Comparison of ENCODE assay signal across 6 mouse cellular contexts in the genomic region with DNA sequence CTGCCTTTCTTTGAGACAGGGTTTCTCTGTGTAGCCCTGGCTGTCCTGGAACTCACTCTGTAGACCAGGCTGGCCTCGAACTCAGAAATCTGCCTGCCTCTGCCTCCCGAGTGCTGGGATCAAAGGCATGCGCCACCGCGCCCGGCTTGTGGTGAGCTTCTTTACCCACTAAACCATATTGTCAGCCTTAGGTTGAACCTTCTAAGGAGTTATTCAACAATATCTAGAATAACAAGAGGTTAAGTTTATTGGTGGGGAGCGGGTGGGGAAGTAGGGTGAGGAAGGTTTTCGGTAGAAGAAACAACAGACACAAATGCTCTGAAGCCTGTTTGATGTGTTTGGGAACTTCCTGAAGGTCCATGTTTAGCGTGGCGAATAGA. TPM values are rescaled to one million over a fixed set of nuclear protein-coding genes. Genes with fewer than 3 reads are reported as not detected.
A peak's percentile ranks its signal among the peaks of the same experiment; 100 is the strongest.
DNase-seq lines count a peak whose midpoint lies in the region; ATAC-seq and TF ChIP-seq lines count a peak whose summit lies in the region.
"Not testable (repeated sequence)": the region's sequence is repeated elsewhere in the genome, so short reads cannot be mapped to it uniquely, and the experiment has no call there.

No protein-coding gene starts in this region.

- H3K4me3 ChIP-seq in MEL (ENCODE audit: control insufficient read depth in 1 of 2, insufficient read depth in 1 of 2, low read depth in 2 of 2, low read length in 2 of 2) = peak overlapping the region; percentile 80 to 99
- H3K4me3 ChIP-seq in erythroblast, embryonic 14.5 days (replicated peaks) = peak overlapping the region; percentile 97
- peak overlapping the region; percentile 93; the same call in 1 of the 2 replicates for H3K4me3 ChIP-seq in liver, embryonic 13.5 days (replicated peaks)
- H3K4me3 ChIP-seq in liver, postnatal 0 days (ENCODE audit: low read depth, low read length); olfactory bulb, adult 2 months (ENCODE audit: insufficient read depth, low read depth, low read length): not testable (repeated sequence)

- not testable (repeated sequence) for TF ChIP-seq EP300 in MEL (IDR thresholded peaks at IDR 0.05; ENCODE audit: low read depth in 1 of 2, low read length in 2 of 2); liver, postnatal 0 days (IDR thresholded peaks at IDR 0.05; ENCODE audit: low read depth)

- H3K4me1 ChIP-seq in MEL (ENCODE audit: control insufficient read depth in 1 of 2, insufficient read depth in 2 of 2, low read length in 2 of 2) = peaks cover 3 to 19% of the 10 kb centered on the region in 2 experiments
- H3K4me1 ChIP-seq in erythroblast, embryonic 14.5 days (ENCODE audit: control insufficient read depth) = peaks cover 41% of the 10 kb centered on the region
- peaks cover 53% of the 10 kb centered on the region for H3K4me1 ChIP-seq in liver, embryonic 13.5 days (replicated peaks)
- peaks cover 31% of the 10 kb centered on the region for H3K4me1 ChIP-seq in liver, postnatal 0 days (ENCODE audit: insufficient read depth)
- not testable (repeated sequence) for H3K4me1 ChIP-seq in olfactory bulb, adult 2 months (ENCODE audit: control insufficient read depth, insufficient read depth, low read length)

- not testable (repeated sequence) for ATAC-seq in liver, embryonic 13.5 days (ENCODE audit: low read depth); liver, postnatal 0 days

- not testable (repeated sequence) for H3K27me3 ChIP-seq in MEL (ENCODE audit: control insufficient read depth in 1 of 2, insufficient read depth in 2 of 2, low read length in 2 of 2); erythroblast, embryonic 14.5 days (ENCODE audit: control insufficient read depth); liver, embryonic 13.5 days; liver, postnatal 0 days (ENCODE audit: insufficient read depth, low read length)

- TF ChIP-seq POLR2A in MEL (IDR thresholded peaks at IDR 0.05; ENCODE audit: control insufficient read depth in 1 of 2, insufficient read depth in 1 of 2, low read depth in 1 of 2, low read length in 2 of 2, poor library complexity in 1 of 2); olfactory bulb, adult 2 months (IDR thresholded peaks at IDR 0.05; ENCODE audit: insufficient read depth, low read depth, low read length): not testable (repeated sequence)

- peaks cover 0 to 22% of the 10 kb centered on the region in 2 experiments; a peak in 2 of 4 replicates for H3K36me3 ChIP-seq in MEL (ENCODE audit: control insufficient read depth in 1 of 2, insufficient read depth in 2 of 2, low read length in 2 of 2)
- not testable (repeated sequence) for H3K36me3 ChIP-seq in erythroblast, embryonic 14.5 days (ENCODE audit: control insufficient read depth); liver, embryonic 13.5 days; liver, postnatal 0 days (replicated peaks; ENCODE audit: insufficient read depth, low read length)

- not testable (repeated sequence) for DNase-seq in MEL (ENCODE audit: low read depth, low spot score); liver, embryonic 13.5 days; liver, postnatal 0 days
- peak; percentile 51 for DNase-seq in thymus, postnatal 14 days

- not testable (repeated sequence) for TF ChIP-seq RAD21 in MEL (IDR thresholded peaks at IDR 0.05; ENCODE audit: low read depth, low read length)

- H3K79me2 ChIP-seq in MEL (ENCODE audit: control insufficient read depth, insufficient read depth, low read length, poor library complexity) = peaks cover 35% of the 10 kb centered on the region

- peak overlapping the region; percentile 95 for H3K27ac ChIP-seq in MEL (ENCODE audit: control insufficient read depth, low read depth, low read length)
- H3K27ac ChIP-seq in liver, embryonic 13.5 days = peak overlapping the region; percentile 91
- H3K27ac ChIP-seq in liver, postnatal 0 days (ENCODE audit: low read depth) = peak overlapping the region; percentile 88
- 0 out of 2 replicates have a peak overlapping the region, but pooled peaks have one; percentile 5 for H3K27ac ChIP-seq in olfactory bulb, adult 2 months (ENCODE audit: insufficient read depth, low read depth, low read length)

- not testable (repeated sequence) for TF ChIP-seq CTCF in MEL (IDR thresholded peaks at IDR 0.05 in 2 of 3, conservative IDR thresholded peaks at IDR 0.05 in 1 of 3; ENCODE audit: control insufficient read depth in 1 of 3, insufficient read depth in 1 of 3, low read depth in 2 of 3, low read length in 3 of 3, poor library complexity in 1 of 3, severe bottlenecking in 1 of 3); liver, postnatal 0 days (IDR thresholded peaks at IDR 0.05; ENCODE audit: low read depth); olfactory bulb, adult 2 months (IDR thresholded peaks at IDR 0.05; ENCODE audit: insufficient read depth, low read depth, low read length)

- not testable (repeated sequence) for H3K9me3 ChIP-seq in MEL (replicated peaks; ENCODE audit: insufficient read depth, low read length); erythroblast, embryonic 14.5 days (ENCODE audit: control insufficient read depth, low read length); liver, embryonic 13.5 days (replicated peaks); liver, postnatal 0 days (ENCODE audit: low read length)

- 54% methylated on average over 10 of the region's 10 CpGs for WGBS in liver, embryonic 13.5 days (ENCODE audit: insufficient replicate concordance)
- 65% methylated on average over 10 of the region's 10 CpGs for WGBS in liver, postnatal 0 days (ENCODE audit: insufficient replicate concordance)
- 97% methylated on average over 10 of the region's 10 CpGs for WGBS in olfactory bulb, adult 2 months

- H3K9ac ChIP-seq in MEL (ENCODE audit: control insufficient read depth, low read depth, low read length, poor library complexity, severe bottlenecking) = peak overlapping the region; percentile 92
- H3K9ac ChIP-seq in liver, embryonic 13.5 days = peak overlapping the region; percentile 69; the same call in 1 of the 2 replicates
- H3K9ac ChIP-seq in liver, postnatal 0 days (replicated peaks) = not testable (repeated sequence)

- H3K4me2 ChIP-seq in liver, embryonic 13.5 days = peak overlapping the region; percentile 98
- H3K4me2 ChIP-seq in liver, postnatal 0 days (ENCODE audit: low read depth, low read length) = peak overlapping the region; percentile 93

TF ChIP-seq in MEL, 35 proteins besides CTCF, POLR2A, EP300 and RAD21:
- peak; percentile 82 for TF ChIP-seq TBP (IDR thresholded peaks at IDR 0.05; ENCODE audit: low read depth, low read length)
TF ChIP-seq in MEL: peak in this region for 1; not testable (repeated sequence) for 34.

RNA-seq across cellular contexts. Expression of gene Stim1, which starts 1.6 kb away (rescaled TPM):
- total RNA-seq in MEL (2012; rRNA removed) = 26.1 and 28.2 TPM in 2 replicates
- polyA plus RNA-seq in MEL (2012; ENCODE audit: insufficient read depth in 1 of 2, insufficient read length in 2 of 2, low read depth in 1 of 2, low replicate concordance in 2 of 2, missing spikeins in 1 of 2) = 10 to 100 TPM in 1 of 2 experiments, not detected in 1; 65.0 TPM
- 2.7 and 2.9 TPM in 2 replicates for polyA plus RNA-seq in erythroblast, embryonic 14.5 days (2012)
- 13.3 and 15.0 TPM in 2 replicates for polyA plus RNA-seq in liver, embryonic 13.5 days (2015; fragmentation: Nextera tagmentation; extraction: Ambion mirVana)
- polyA plus RNA-seq in liver, postnatal 0 days (2015; fragmentation: Nextera tagmentation; extraction: Ambion mirVana) = 15.6 and 17.9 TPM in 2 replicates
- polyA plus RNA-seq in olfactory bulb, adult 2 months (2012; ENCODE audit: insufficient read depth, insufficient read length, low replicate concordance, missing spikeins) = not detected in 2 replicates

RNA-seq across cellular contexts. Expression of gene Rhog, which starts 10.2 kb away (rescaled TPM):
- total RNA-seq in MEL (2012; rRNA removed) = 24.1 and 33.3 TPM in 2 replicates
- polyA plus RNA-seq in MEL (2012; ENCODE audit: insufficient read depth in 1 of 2, insufficient read length in 2 of 2, low read depth in 1 of 2, low replicate concordance in 2 of 2, missing spikeins in 1 of 2) = 100 to 1,000 TPM; 347 to 425 TPM
- polyA plus RNA-seq in erythroblast, embryonic 14.5 days (2012) = 7.6 and 15.0 TPM in 2 replicates
- 56.0 and 58.2 TPM in 2 replicates for polyA plus RNA-seq in liver, embryonic 13.5 days (2015; fragmentation: Nextera tagmentation; extraction: Ambion mirVana)
- 52.3 and 54.5 TPM in 2 replicates for polyA plus RNA-seq in liver, postnatal 0 days (2015; fragmentation: Nextera tagmentation; extraction: Ambion mirVana)
- not detected in 2 replicates for polyA plus RNA-seq in olfactory bulb, adult 2 months (2012; ENCODE audit: insufficient read depth, insufficient read length, low replicate concordance, missing spikeins)

RNA-seq across cellular contexts. Expression of gene Pgap2, which starts 56.0 kb away (rescaled TPM):
- total RNA-seq in MEL (2012; rRNA removed) = 21.1 and 29.2 TPM in 2 replicates
- polyA plus RNA-seq in MEL (2012; ENCODE audit: insufficient read depth in 1 of 2, insufficient read length in 2 of 2, low read depth in 1 of 2, low replicate concordance in 2 of 2, missing spikeins in 1 of 2) = 10 to 100 TPM in 1 of 2 experiments, not detected in 1; 91.1 TPM
- polyA plus RNA-seq in erythroblast, embryonic 14.5 days (2012) = 0.14 and 1.5 TPM in 2 replicates
- 23.3 and 27.3 TPM in 2 replicates for polyA plus RNA-seq in liver, embryonic 13.5 days (2015; fragmentation: Nextera tagmentation; extraction: Ambion mirVana)
- polyA plus RNA-seq in liver, postnatal 0 days (2015; fragmentation: Nextera tagmentation; extraction: Ambion mirVana) = 27.2 and 28.7 TPM in 2 replicates
- not detected in 2 replicates for polyA plus RNA-seq in olfactory bulb, adult 2 months (2012; ENCODE audit: insufficient read depth, insufficient read length, low replicate concordance, missing spikeins)

RNA-seq across cellular contexts. Expression of gene Nup98, which starts 56.0 kb away (rescaled TPM):
- total RNA-seq in MEL (2012; rRNA removed) = 25.9 and 31.7 TPM in 2 replicates
- 100 to 1,000 TPM in 1 of 2 experiments, 10 to 100 TPM in 1; 45.2 to 195 TPM for polyA plus RNA-seq in MEL (2012; ENCODE audit: insufficient read depth in 1 of 2, insufficient read length in 2 of 2, low read depth in 1 of 2, low replicate concordance in 2 of 2, missing spikeins in 1 of 2)
- polyA plus RNA-seq in erythroblast, embryonic 14.5 days (2012) = 0.17 and 0.18 TPM in 2 replicates
- polyA plus RNA-seq in liver, embryonic 13.5 days (2015; fragmentation: Nextera tagmentation; extraction: Ambion mirVana) = 16.9 and 20.7 TPM in 2 replicates
- 7.0 and 8.6 TPM in 2 replicates for polyA plus RNA-seq in liver, postnatal 0 days (2015; fragmentation: Nextera tagmentation; extraction: Ambion mirVana)
- not detected in 2 replicates for polyA plus RNA-seq in olfactory bulb, adult 2 months (2012; ENCODE audit: insufficient read depth, insufficient read length, low replicate concordance, missing spikeins)

Comparison
In these comparisons a context has a peak if more than half of its experiments do, and no peak if none do; other contexts are left out.
1. H3K27ac ChIP-seq: peak in every context shown above with its lines; median percentile 95 in MEL; 91 in liver, embryonic 13.5 days; 88 in liver, postnatal 0 days; 5 in olfactory bulb, adult 2 months.